Mouse (Mus musculus) midbrain, embryonic 12.5 days (tissue): ENCODE measurements around the gene Tomm6. TPM values are rescaled to one million over a fixed set of nuclear protein-coding genes. Genes with fewer than 3 reads are reported as not detected.
"Not testable (repeated sequence)": the region's sequence is repeated elsewhere in the genome, so short reads cannot be mapped to it uniquely, and the experiment has no call there.

Source experiments
- ATAC-seq: fragments of 200-750 bp; cut with Nextera tagmentation; 2 replicates; pipeline ENCODE4 v1.8.0; 2017; ENCODE audit warnings: low read depth, moderate TSS enrichment, moderate library complexity; ENCODE audit not compliant: low FRiP score
- H3K27ac ChIP-seq: fragments of 300-500 bp; sonication (generic); replicated peaks from 2 replicates; pipeline ENCODE4 v1.5.1; 2016; ENCODE audit warnings: mild to moderate bottlenecking
- H3K27me3 ChIP-seq: fragments of 300-500 bp; sonication (generic); 2 replicates; pipeline ENCODE4 v1.6.1; 2016; ENCODE audit warnings: mild to moderate bottlenecking
- H3K36me3 ChIP-seq: fragments of 300-500 bp; sonication (generic); 2 replicates; pipeline ENCODE4 v1.6.1; 2016
- H3K4me1 ChIP-seq: fragments of 300-500 bp; sonication (generic); 2 replicates; pipeline ENCODE4 v1.6.1; 2016
- H3K4me2 ChIP-seq: fragments of 300-500 bp; sonication (generic); replicated peaks from 2 replicates; pipeline ENCODE4 v1.6.1; 2016; ENCODE audit warnings: mild to moderate bottlenecking, moderate library complexity
- H3K4me3 ChIP-seq: fragments of 300-500 bp; sonication (generic); 2 replicates; pipeline ENCODE4 v1.5.1; 2016; ENCODE audit warnings: mild to moderate bottlenecking
- H3K9ac ChIP-seq: fragments of 300-500 bp; sonication (generic); replicated peaks from 2 replicates; pipeline ENCODE4 v1.6.1; 2016; ENCODE audit warnings: mild to moderate bottlenecking, moderate library complexity
- H3K9me3 ChIP-seq: fragments of 300-500 bp; sonication (generic); 2 replicates; pipeline ENCODE4 v1.6.1; 2016; ENCODE audit warnings: mild to moderate bottlenecking
- WGBS: fragments of 180-500 bp; shearing (Covaris S2); methylation state at CpG from one replicate; pipeline ENCODE4 v1.1.7; 2016; 5-methylcytosine and 5-hydroxymethylcytosine counted together
- polyA plus RNA-seq: library from polyadenylated mRNA; unstranded; fragments of >200 nt; fragmentation: Nextera tagmentation; extraction: Ambion mirVana; gene quantifications from 2 replicates; pipeline ENCODE4 v1.2.1, GENCODE M21; 2016

Gene Tomm6
- polyA plus RNA-seq, 1 experiment from 2014 or later: 337 TPM

GRCm38 (mm10) chr17:47671988-47672310 lies 16.2 kb downstream of the Tomm6 start:
- peak overlapping the region; percentile 20; the same call in 1 of the 2 replicates for H3K9ac ChIP-seq
- H3K4me1 ChIP-seq: peaks cover 19% of the 10 kb centered on the region
- H3K4me2 ChIP-seq: peak overlapping the region; percentile 53
- no peak overlapping the region for H3K27ac ChIP-seq
- peaks cover 32% of the 10 kb centered on the region for H3K27me3 ChIP-seq
- H3K4me3 ChIP-seq: peak overlapping the region; percentile 32
- peaks cover 26% of the 10 kb centered on the region for H3K36me3 ChIP-seq
- WGBS: 6% methylated on average over 14 of the region's 14 CpGs
- no peaks in the 10 kb centered on the region for H3K9me3 ChIP-seq
- ATAC-seq: peak; percentile 38; the same call in 1 of the 2 replicates

GRCm38 (mm10) chr17:47669166-47669565 lies 19.0 kb downstream of the Tomm6 start:
- Histone ChIP-seq H3K27me3 (peaks cover 32% of the 10 kb centered on the region), H3K4me2 (no peak overlapping the region), H3K36me3 (peaks cover 18% of the 10 kb centered on the region), H3K9me3 (no peaks in the 10 kb centered on the region), H3K4me3 (no peak overlapping the region), H3K9ac (no peak overlapping the region), H3K4me1 (peaks cover 19% of the 10 kb centered on the region), H3K27ac (no peak overlapping the region)
- ATAC-seq: no peak
- 64% methylated on average over 4 of the region's 4 CpGs for WGBS

- WGBS: 90% methylated on average over 7 of the region's 7 CpGs
- H3K27ac ChIP-seq: no peak overlapping the region
- no peak overlapping the region for H3K9ac ChIP-seq
- no peak overlapping the region for H3K4me3 ChIP-seq
- H3K4me2 ChIP-seq: no peak overlapping the region
- no peaks in the 10 kb centered on the region for H3K9me3 ChIP-seq
- no peaks in the 10 kb centered on the region for H3K27me3 ChIP-seq
- H3K36me3 ChIP-seq: peaks cover 9% of the 10 kb centered on the region; the same call in 1 of the 2 replicates
- H3K4me1 ChIP-seq: peaks cover 10% of the 10 kb centered on the region
- ATAC-seq: no peak
Observed at GRCm38 (mm10) chr17:47664474-47664873, 23.7 kb downstream of the Tomm6 start.

- Histone ChIP-seq H3K36me3 (peaks cover 14% of the 10 kb centered on the region; the same call in 1 of the 2 replicates), H3K9me3 (no peaks in the 10 kb centered on the region), H3K4me3 (no peak overlapping the region), H3K4me1 (peaks cover 5% of the 10 kb centered on the region), H3K27me3 (no peaks in the 10 kb centered on the region), H3K27ac (0 out of 2 replicates have a peak overlapping the region, but pooled peaks have one; percentile 25), H3K4me2 (no peak overlapping the region), H3K9ac (no peak overlapping the region)
- 36% methylated on average over 9 of the region's 9 CpGs for WGBS
- no peak for ATAC-seq
Observed at GRCm38 (mm10) chr17:47663009-47663713, 25.0 kb downstream of the Tomm6 start.

- H3K4me2 ChIP-seq: no peak overlapping the region
- ATAC-seq: no peak
- no peaks in the 10 kb centered on the region for H3K9me3 ChIP-seq
- 87% methylated on average over 3 of the region's 3 CpGs for WGBS
- H3K27ac ChIP-seq: no peak overlapping the region
- H3K4me3 ChIP-seq: no peak overlapping the region
- H3K4me1 ChIP-seq: peaks cover 5% of the 10 kb centered on the region
- peaks cover 17% of the 10 kb centered on the region; the same call in 1 of the 2 replicates for H3K36me3 ChIP-seq
- no peaks in the 10 kb centered on the region for H3K27me3 ChIP-seq
- no peak overlapping the region for H3K9ac ChIP-seq
Observed at GRCm38 (mm10) chr17:47658741-47659243, 29.4 kb downstream of the Tomm6 start.

GRCm38 (mm10) chr17:47657901-47658300 lies 30.3 kb downstream of the Tomm6 start:
- Histone ChIP-seq H3K27ac (no peak overlapping the region), H3K9me3 (no peaks in the 10 kb centered on the region), H3K27me3 (no peaks in the 10 kb centered on the region), H3K36me3 (peaks cover 21% of the 10 kb centered on the region; the same call in 1 of the 2 replicates), H3K4me2 (no peak overlapping the region), H3K4me3 (no peak overlapping the region), H3K9ac (no peak overlapping the region), H3K4me1 (no peaks in the 10 kb centered on the region; the same call in 1 of the 2 replicates)
- 92% methylated on average over 4 of the region's 4 CpGs for WGBS
- ATAC-seq: no peak

- H3K9me3 ChIP-seq: no peaks in the 10 kb centered on the region
- H3K4me3 ChIP-seq: no peak overlapping the region
- H3K4me1 ChIP-seq: peaks cover 11% of the 10 kb centered on the region
- ATAC-seq: no peak
- H3K4me2 ChIP-seq: no peak overlapping the region
- H3K27me3 ChIP-seq: no peaks in the 10 kb centered on the region
- H3K36me3 ChIP-seq: peaks cover 21% of the 10 kb centered on the region
- no peak overlapping the region for H3K27ac ChIP-seq
- H3K9ac ChIP-seq: no peak overlapping the region
- WGBS: 87% methylated on average over 5 of the region's 5 CpGs
Observed at GRCm38 (mm10) chr17:47655697-47656096, 32.5 kb downstream of the Tomm6 start.

- not testable (repeated sequence) for H3K4me2 ChIP-seq, H3K9me3 ChIP-seq, ATAC-seq, H3K27me3 ChIP-seq, H3K9ac ChIP-seq, H3K27ac ChIP-seq, H3K4me3 ChIP-seq
- 95% methylated on average over 8 of the region's 8 CpGs for WGBS
- H3K36me3 ChIP-seq: peaks cover 15% of the 10 kb centered on the region
- peaks cover 11% of the 10 kb centered on the region for H3K4me1 ChIP-seq
Observed at GRCm38 (mm10) chr17:47654346-47654745, 33.8 kb downstream of the Tomm6 start.

GRCm38 (mm10) chr17:47651953-47652352 lies 36.2 kb downstream of the Tomm6 start:
- WGBS: 54% methylated on average over 2 of the region's 2 CpGs
- H3K4me1 ChIP-seq: peaks cover 22% of the 10 kb centered on the region
- peak overlapping the region; percentile 60; the same call in 1 of the 2 replicates for H3K27ac ChIP-seq
- H3K9me3 ChIP-seq: no peaks in the 10 kb centered on the region
- H3K36me3 ChIP-seq: peaks cover 12% of the 10 kb centered on the region
- H3K9ac ChIP-seq: no peak overlapping the region
- ATAC-seq: no peak
- H3K27me3 ChIP-seq: no peaks in the 10 kb centered on the region
- no peak overlapping the region for H3K4me3 ChIP-seq
- no peak overlapping the region for H3K4me2 ChIP-seq

- H3K27me3 ChIP-seq: no peaks in the 10 kb centered on the region
- no peaks in the 10 kb centered on the region for H3K9me3 ChIP-seq
- no peak overlapping the region for H3K4me2 ChIP-seq
- no peak overlapping the region for H3K4me3 ChIP-seq
- peaks cover 5% of the 10 kb centered on the region for H3K36me3 ChIP-seq
- H3K9ac ChIP-seq: no peak overlapping the region
- peak overlapping the region; percentile 56; the same call in 1 of the 2 replicates for H3K27ac ChIP-seq
- ATAC-seq: peak; percentile 44
- WGBS: 41% methylated on average over 4 of the region's 4 CpGs
- H3K4me1 ChIP-seq: peaks cover 22% of the 10 kb centered on the region
Observed at GRCm38 (mm10) chr17:47648966-47649365, 39.2 kb downstream of the Tomm6 start.

GRCm38 (mm10) chr17:47646683-47647082 lies 41.5 kb downstream of the Tomm6 start:
- Histone ChIP-seq H3K27ac (no peak overlapping the region), H3K9me3 (no peaks in the 10 kb centered on the region), H3K4me2 (no peak overlapping the region), H3K4me3 (no peak overlapping the region), H3K36me3 (no peaks in the 10 kb centered on the region; the same call in 1 of the 2 replicates), H3K9ac (no peak overlapping the region), H3K4me1 (peaks cover 13% of the 10 kb centered on the region), H3K27me3 (no peaks in the 10 kb centered on the region)
- no peak for ATAC-seq
- WGBS: 85% methylated on average over 1 of the region's 1 CpGs

- Histone ChIP-seq H3K27me3 (no peaks in the 10 kb centered on the region), H3K9me3 (no peaks in the 10 kb centered on the region), H3K4me1 (0 out of 2 replicates have a peak, but pooled peaks cover under 1% of the 10 kb centered on the region), H3K27ac (no peak overlapping the region), H3K4me3 (no peak overlapping the region), H3K9ac (no peak overlapping the region), H3K36me3 (no peaks in the 10 kb centered on the region), H3K4me2 (no peak overlapping the region)
- 89% methylated on average over 2 of the region's 2 CpGs for WGBS
- ATAC-seq: no peak
Observed at GRCm38 (mm10) chr17:47642992-47643391, 45.2 kb downstream of the Tomm6 start.
